Mouse (Mus musculus) adrenal gland, adult 8-10 months (tissue): ENCODE results near the gene Supt3. TPM values are rescaled to one million over a fixed set of nuclear protein-coding genes. Genes with fewer than 3 reads are reported as not detected.

Experiments used
- DNase-seq: peaks from one replicate; pipeline ENCODE4 v3.0.0; 2022
- total RNA-seq, 4 experiments: library from RNA; stranded (reverse); gene quantifications; 2 replicates each; pipeline ENCODE4 v1.2.4; 2022

Gene Supt3
- total RNA-seq, 4 experiments from 2014 or later, result 20.1 to 39.1 (median 31.3) TPM

- no peak for DNase-seq
Observed at GRCm38 (mm10) chr17:45133501-45134400, 356.8 kb downstream of the Supt3 start.

- no peak for DNase-seq
Observed at GRCm38 (mm10) chr17:45136491-45136890, 359.5 kb downstream of the Supt3 start.

- DNase-seq, result no peak
Observed at GRCm38 (mm10) chr17:45143043-45143442, 366.1 kb downstream of the Supt3 start.

- no peak for DNase-seq
Observed at GRCm38 (mm10) chr17:45144656-45145055, 367.7 kb downstream of the Supt3 start.

GRCm38 (mm10) chr17:45151312-45151929 is 374.5 kb downstream of the Supt3 start:
- no peak for DNase-seq

- no peak for DNase-seq
Observed at GRCm38 (mm10) chr17:45153721-45154120, 376.8 kb downstream of the Supt3 start.

GRCm38 (mm10) chr17:45158171-45158691 is 381.3 kb downstream of the Supt3 start:
- DNase-seq, result no peak

GRCm38 (mm10) chr17:45160651-45161050 is 383.7 kb downstream of the Supt3 start:
- DNase-seq, result no peak

- peak; percentile 66 for DNase-seq
Observed at GRCm38 (mm10) chr17:45165741-45166140, 388.8 kb downstream of the Supt3 start.

Other genes with a start within 250 kb of the Supt3 start
- gene Runx2, start 37.6 kb downstream of the Supt3 start, total RNA-seq, result 10 to 100 TPM; 19.6 to 32.8 (median 25.7) TPM